Mouse (Mus musculus): Measurements from ENCODE around the gene Ifna1.

The Ifna1 gene

DNA sequence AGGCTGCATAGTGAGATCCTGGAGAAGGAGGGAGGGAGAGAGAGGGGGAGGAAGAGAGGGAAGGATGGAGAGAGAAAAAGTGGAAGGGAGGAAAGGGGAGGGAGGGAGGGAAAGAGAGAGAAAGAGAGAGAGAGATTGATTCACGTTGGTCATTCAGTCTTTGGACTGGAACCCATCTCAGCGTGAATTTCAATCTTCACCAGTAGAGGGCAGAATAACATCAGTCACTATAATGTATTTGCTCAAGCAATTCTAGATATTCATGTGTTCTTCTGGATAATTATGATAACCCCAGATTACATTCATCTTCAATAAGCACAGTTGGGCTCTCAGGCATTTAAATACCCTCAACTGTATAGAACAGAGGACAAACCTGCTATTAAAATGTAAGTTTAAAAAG lies 22.8 kb downstream of the Ifna1 start:
- peak; percentile 84 for DNase-seq (ENCODE audit: low spot score)

DNA sequence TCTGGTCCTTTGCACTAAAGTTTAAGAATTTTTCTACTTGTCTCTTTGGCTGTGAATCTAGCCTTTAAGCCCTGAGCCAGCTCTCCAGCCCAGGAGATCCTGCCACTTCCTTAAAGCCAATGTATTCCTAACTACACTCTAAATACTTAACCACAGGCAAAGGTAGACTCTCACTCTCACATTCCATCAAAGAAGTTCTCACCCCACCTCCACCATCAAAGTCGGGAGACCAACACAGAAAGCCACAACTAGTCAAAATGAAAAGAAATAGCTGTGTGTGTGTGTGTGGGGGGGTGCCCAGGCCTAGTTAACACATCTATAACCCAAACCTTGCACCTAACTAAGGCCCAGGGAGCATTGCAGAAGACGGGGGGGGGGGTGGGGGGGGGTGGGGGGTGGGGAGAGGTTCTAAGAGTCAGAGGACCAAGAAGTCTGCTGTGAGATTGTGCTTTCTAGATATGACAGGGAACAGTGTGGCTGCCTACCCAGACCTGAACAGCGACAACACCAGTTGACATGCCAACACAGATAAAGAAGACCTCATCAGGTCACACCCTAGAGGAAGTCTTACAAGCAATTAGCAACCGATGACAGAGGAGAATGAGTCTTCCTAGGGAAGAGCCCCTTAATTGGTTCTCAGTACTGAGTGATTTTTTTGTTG lies 25.7 kb downstream of the Ifna1 start:
- no peak for DNase-seq (ENCODE audit: low spot score)

DNA sequence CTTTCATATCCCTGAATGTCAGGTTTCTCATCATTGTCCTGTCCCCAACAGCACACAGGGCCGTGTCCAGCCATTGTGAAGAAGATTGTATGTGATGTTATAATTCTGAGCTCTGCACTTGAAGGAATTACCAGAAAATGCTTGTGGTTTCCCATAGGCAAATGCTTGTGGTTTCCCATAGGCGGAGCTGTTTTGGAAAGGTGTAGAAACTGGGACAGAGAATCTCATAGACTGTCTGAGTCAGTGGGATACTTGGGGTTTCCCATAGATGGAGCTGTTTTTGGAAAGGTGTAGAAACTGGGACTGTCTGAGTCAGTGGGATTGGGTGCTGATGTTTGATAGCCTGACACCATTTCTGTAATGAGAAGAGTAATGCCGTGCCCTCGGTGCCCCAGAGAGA lies 26.6 kb downstream of the Ifna1 start:
- DNase-seq (ENCODE audit: low spot score) = no peak

DNA sequence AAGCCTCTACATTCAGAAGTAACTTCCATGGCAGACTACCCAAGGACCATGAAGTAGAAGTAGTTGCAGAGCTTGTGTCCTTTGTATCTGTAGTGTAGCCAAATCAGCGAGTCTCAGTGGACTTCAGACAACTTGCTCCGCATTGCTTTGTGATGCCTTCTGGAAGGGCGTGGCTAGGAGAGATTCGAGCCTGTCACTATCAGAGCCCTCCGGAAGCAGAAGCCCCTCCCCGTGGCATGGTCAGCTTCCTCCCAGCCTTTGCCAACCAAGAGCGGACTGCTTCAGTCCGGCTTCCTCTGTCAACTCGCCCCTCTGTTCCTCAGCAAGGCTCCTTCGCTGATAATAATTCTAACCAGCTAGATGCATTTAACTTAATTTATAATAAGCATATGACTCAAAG lies 28.4 kb downstream of the Ifna1 start:
- no peak for DNase-seq (ENCODE audit: low spot score)

GRCm38 (mm10) chr4:88878772-88879171 lies 28.9 kb downstream of the Ifna1 start:
- no peak for DNase-seq (ENCODE audit: low spot score)

DNA sequence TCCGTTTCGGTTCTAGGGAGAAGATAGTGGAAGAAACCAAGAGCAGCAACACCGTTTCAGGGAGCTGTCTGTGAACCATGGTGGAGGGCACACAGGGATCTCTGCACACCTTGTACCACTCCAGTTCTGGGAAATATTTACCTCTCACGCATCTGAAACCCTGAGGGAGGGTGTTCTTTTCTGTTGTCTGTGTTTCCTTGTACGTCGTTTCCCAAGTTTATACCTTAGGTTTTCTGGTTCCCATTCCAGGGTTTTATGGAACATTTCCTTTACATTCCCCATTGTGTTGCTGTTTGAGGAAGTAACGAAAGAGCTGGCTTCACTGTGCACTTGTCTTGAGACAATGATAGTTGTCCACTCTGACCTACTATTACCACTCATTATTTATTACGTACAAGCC lies 30.2 kb downstream of the Ifna1 start, which contains the start of gene Ifne:
Gene Ifne (minus strand): TSS at position 101 of the 400 bp plus-strand sequence.
- no peak for DNase-seq (ENCODE audit: low spot score)

DNA sequence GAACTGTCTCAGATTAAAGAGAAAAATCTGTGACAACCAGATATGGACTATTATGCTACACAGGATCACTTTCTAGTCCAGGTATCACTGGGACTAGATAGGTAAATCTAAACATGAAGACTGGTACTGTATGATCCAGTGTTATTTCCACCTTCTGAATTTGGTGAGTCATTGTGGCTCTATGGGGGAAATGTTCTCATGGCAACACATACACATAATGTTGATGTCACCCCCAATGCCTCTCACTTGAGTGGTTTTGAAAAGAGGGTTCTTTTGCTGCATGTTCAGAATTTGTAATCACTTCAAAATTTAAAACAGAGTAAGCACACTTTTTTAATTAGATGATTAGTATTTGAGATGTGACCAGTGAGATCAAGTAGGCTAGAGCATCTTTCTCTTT lies 38.3 kb downstream of the Ifna1 start:
- no peak for DNase-seq (ENCODE audit: low spot score)

DNA sequence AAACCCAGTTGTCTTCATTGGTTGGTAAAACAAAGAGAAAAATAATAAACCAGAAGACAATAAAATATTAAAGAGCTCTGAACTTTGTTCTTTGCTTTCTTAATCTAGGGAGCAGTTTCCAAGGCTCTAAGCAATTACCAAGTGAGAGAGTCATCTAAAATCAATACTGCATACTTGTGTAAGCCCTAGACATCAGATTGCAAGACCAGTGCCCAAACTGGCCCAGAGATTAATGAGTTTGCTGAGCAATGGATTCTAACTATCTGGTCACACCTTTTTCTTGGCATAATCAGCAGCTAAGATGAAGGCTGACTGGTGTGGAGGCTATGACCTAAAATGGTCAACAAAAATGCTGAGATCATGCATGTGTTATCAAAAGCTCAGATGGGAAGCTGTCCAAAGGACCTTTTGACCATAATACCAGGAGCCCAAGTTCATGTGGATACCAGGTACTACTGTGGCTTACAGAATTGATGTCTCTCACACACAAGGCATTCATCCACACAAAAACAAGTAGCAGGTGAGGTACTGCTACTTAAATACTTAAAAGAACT lies 43.4 kb downstream of the Ifna1 start:
- no peak for DNase-seq (ENCODE audit: low spot score)
